8 mouse cellular contexts compared by ENCODE assay signal in the genomic region with DNA sequence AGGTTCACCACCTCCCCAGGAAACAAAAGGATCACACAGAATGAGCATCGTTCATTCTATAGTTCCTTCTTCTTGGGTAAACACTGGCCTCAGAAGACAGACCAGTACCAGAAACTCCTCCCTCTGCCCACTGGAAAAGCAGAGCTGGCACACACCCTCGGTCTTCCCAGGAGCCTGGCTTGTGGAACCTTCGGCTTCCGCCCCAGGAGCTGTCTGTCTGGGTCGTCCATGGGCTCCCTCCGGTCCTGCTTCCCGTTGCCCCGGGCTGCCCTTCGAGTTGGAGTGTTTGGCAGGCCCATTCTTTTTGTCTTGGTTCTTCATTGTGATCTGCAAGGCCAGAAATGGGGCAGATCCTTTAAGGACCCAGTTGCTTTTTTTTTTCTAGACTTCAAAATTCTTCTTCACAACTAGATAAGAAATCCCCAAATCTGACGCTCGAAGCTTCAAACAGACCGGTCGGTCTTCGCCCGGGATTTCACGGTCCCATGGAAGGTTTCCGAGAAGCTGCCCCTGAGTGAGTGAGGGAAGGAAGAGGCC. TPM values are rescaled to one million over a fixed set of nuclear protein-coding genes. Genes with fewer than 3 reads are reported as not detected.
A peak's percentile ranks its signal among the peaks of the same experiment; 100 is the strongest.
DNase-seq lines count a peak whose midpoint lies in the region; ATAC-seq and TF ChIP-seq lines count a peak whose summit lies in the region.

No protein-coding gene starts in this region.

- TF ChIP-seq CTCF in bone marrow macrophage, adult 2 months (IDR thresholded peaks at IDR 0.05; ENCODE audit: low read depth, low read length) = no peak

- H3K36me3 ChIP-seq in forebrain, embryonic 12.5 days (replicated peaks) = peaks cover 51% of the 10 kb centered on the region
- peaks cover 49% of the 10 kb centered on the region for H3K36me3 ChIP-seq in hindbrain, embryonic 14.5 days (replicated peaks; ENCODE audit: control insufficient read depth, insufficient read depth)
- peaks cover 45% of the 10 kb centered on the region for H3K36me3 ChIP-seq in liver, embryonic 13.5 days
- H3K36me3 ChIP-seq in neural tube, embryonic 13.5 days = peaks cover 50% of the 10 kb centered on the region

- no peak; the same call in 1 of the 2 replicates for ATAC-seq in cerebellum, adult (ENCODE audit: insufficient number of reproducible peaks, low FRiP score, low TSS enrichment)
- ATAC-seq in forebrain, embryonic 12.5 days (ENCODE audit: low FRiP score) = no peak
- no peak for ATAC-seq in hindbrain, embryonic 14.5 days (ENCODE audit: low FRiP score)
- ATAC-seq in liver, embryonic 13.5 days (ENCODE audit: low read depth) = no peak
- ATAC-seq in neural tube, embryonic 13.5 days (ENCODE audit: low read depth) = no peak

- H3K4me2 ChIP-seq in forebrain, embryonic 12.5 days = peak overlapping the region; percentile 74
- H3K4me2 ChIP-seq in hindbrain, embryonic 14.5 days (replicated peaks) = peak overlapping the region; percentile 95
- H3K4me2 ChIP-seq in liver, embryonic 13.5 days = peak overlapping the region; percentile 88
- H3K4me2 ChIP-seq in neural tube, embryonic 13.5 days = peak overlapping the region; percentile 73

- H3K9me3 ChIP-seq in forebrain, embryonic 12.5 days = no peaks in the 10 kb centered on the region
- H3K9me3 ChIP-seq in hindbrain, embryonic 14.5 days (ENCODE audit: control insufficient read depth, low read length) = no peaks in the 10 kb centered on the region
- no peaks in the 10 kb centered on the region for H3K9me3 ChIP-seq in liver, embryonic 13.5 days (replicated peaks)
- no peaks in the 10 kb centered on the region for H3K9me3 ChIP-seq in neural tube, embryonic 13.5 days

- WGBS in forebrain, embryonic 12.5 days = 7% methylated on average over 17 of the region's 17 CpGs
- WGBS in hindbrain, embryonic 14.5 days = 1% methylated on average over 17 of the region's 17 CpGs
- 1% methylated on average over 17 of the region's 17 CpGs for WGBS in liver, embryonic 13.5 days (ENCODE audit: insufficient replicate concordance)
- WGBS in neural tube, embryonic 13.5 days = 3% methylated on average over 17 of the region's 17 CpGs

- H3K27ac ChIP-seq in bone marrow macrophage, adult 2 months (ENCODE audit: insufficient read depth, low read depth, low read length) = peak overlapping the region; percentile 95
- H3K27ac ChIP-seq in forebrain, embryonic 12.5 days = peak overlapping the region; percentile 93
- peak overlapping the region; percentile 92 for H3K27ac ChIP-seq in hindbrain, embryonic 14.5 days
- peak overlapping the region; percentile 87 for H3K27ac ChIP-seq in liver, embryonic 13.5 days
- peak overlapping the region; percentile 92 for H3K27ac ChIP-seq in neural tube, embryonic 13.5 days (replicated peaks)

- peaks cover 15% of the 10 kb centered on the region for H3K4me1 ChIP-seq in bone marrow macrophage, adult 2 months (ENCODE audit: control insufficient read depth, insufficient read depth, low read length)
- peaks cover 28% of the 10 kb centered on the region for H3K4me1 ChIP-seq in forebrain, embryonic 12.5 days
- H3K4me1 ChIP-seq in hindbrain, embryonic 14.5 days (replicated peaks; ENCODE audit: control insufficient read depth, insufficient read depth, low read length) = peaks cover 20% of the 10 kb centered on the region
- H3K4me1 ChIP-seq in liver, embryonic 13.5 days (replicated peaks) = peaks cover 33% of the 10 kb centered on the region
- peaks cover 38% of the 10 kb centered on the region for H3K4me1 ChIP-seq in neural tube, embryonic 13.5 days (replicated peaks)

- peak; percentile 54 for DNase-seq in cerebellum, adult 11 months
- DNase-seq in hindbrain, embryonic 14.5 days (ENCODE audit: low spot score) = no peak
- no peak for DNase-seq in liver, embryonic 13.5 days
- no peak for DNase-seq in right cerebral cortex, postnatal 14 days

- H3K9ac ChIP-seq in forebrain, embryonic 12.5 days = peak overlapping the region; percentile 78
- H3K9ac ChIP-seq in hindbrain, embryonic 14.5 days = peak overlapping the region; percentile 82
- peak overlapping the region; percentile 83 for H3K9ac ChIP-seq in liver, embryonic 13.5 days
- peak overlapping the region; percentile 82 for H3K9ac ChIP-seq in neural tube, embryonic 13.5 days

- TF ChIP-seq POLR2A in bone marrow macrophage, adult 2 months (IDR thresholded peaks at IDR 0.05; ENCODE audit: borderline replicate concordance, low read depth, low read length) = no peak

- peak overlapping the region; percentile 94 for H3K4me3 ChIP-seq in bone marrow macrophage, adult 2 months (ENCODE audit: insufficient read depth, low read length)
- H3K4me3 ChIP-seq in forebrain, embryonic 12.5 days (replicated peaks) = peak overlapping the region; percentile 56
- H3K4me3 ChIP-seq in hindbrain, embryonic 14.5 days (replicated peaks; ENCODE audit: low read length) = peak overlapping the region; percentile 46
- peak overlapping the region; percentile 73 for H3K4me3 ChIP-seq in liver, embryonic 13.5 days (replicated peaks)
- peak overlapping the region; percentile 55 for H3K4me3 ChIP-seq in neural tube, embryonic 13.5 days

- H3K27me3 ChIP-seq in forebrain, embryonic 12.5 days = no peaks in the 10 kb centered on the region
- H3K27me3 ChIP-seq in hindbrain, embryonic 14.5 days (ENCODE audit: control insufficient read depth, insufficient read depth, low read length) = no peaks in the 10 kb centered on the region
- no peaks in the 10 kb centered on the region for H3K27me3 ChIP-seq in liver, embryonic 13.5 days
- H3K27me3 ChIP-seq in neural tube, embryonic 13.5 days = no peaks in the 10 kb centered on the region

RNA-seq across cellular contexts. Expression of gene Txlna, which starts 0.7 kb away (rescaled TPM):
- polyA plus RNA-seq in bone marrow macrophage, adult 2 months (2012; ENCODE audit: insufficient read depth, insufficient read length, missing spikeins) = 39.8 and 45.7 TPM in 2 replicates
- 97.1 and 111 TPM in 2 replicates for polyA plus RNA-seq in forebrain, embryonic 12.5 days (2016; fragmentation: Nextera tagmentation; extraction: Ambion mirVana)
- polyA plus RNA-seq in hindbrain, embryonic 14.5 days (2014; fragmentation: Nextera tagmentation; extraction: Ambion mirVana) = 48.5 and 52.9 TPM in 2 replicates
- polyA plus RNA-seq in liver, embryonic 13.5 days (2015; fragmentation: Nextera tagmentation; extraction: Ambion mirVana) = 30.7 and 35.1 TPM in 2 replicates
- 47.6 and 55.2 TPM in 2 replicates for polyA plus RNA-seq in neural tube, embryonic 13.5 days (2015; fragmentation: Nextera tagmentation; extraction: Ambion mirVana)

RNA-seq across cellular contexts. Expression of gene Ccdc28b, which starts 16.4 kb away (rescaled TPM):
- 39.0 and 42.3 TPM in 2 replicates for polyA plus RNA-seq in bone marrow macrophage, adult 2 months (2012; ENCODE audit: insufficient read depth, insufficient read length, missing spikeins)
- polyA plus RNA-seq in forebrain, embryonic 12.5 days (2016; fragmentation: Nextera tagmentation; extraction: Ambion mirVana) = 75.4 and 79.2 TPM in 2 replicates
- 127 and 128 TPM in 2 replicates for polyA plus RNA-seq in hindbrain, embryonic 14.5 days (2014; fragmentation: Nextera tagmentation; extraction: Ambion mirVana)
- 13.9 and 14.8 TPM in 2 replicates for polyA plus RNA-seq in liver, embryonic 13.5 days (2015; fragmentation: Nextera tagmentation; extraction: Ambion mirVana)
- 140 and 143 TPM in 2 replicates for polyA plus RNA-seq in neural tube, embryonic 13.5 days (2015; fragmentation: Nextera tagmentation; extraction: Ambion mirVana)

RNA-seq across cellular contexts. Expression of gene Iqcc, which starts 21.3 kb away (rescaled TPM):
- polyA plus RNA-seq in bone marrow macrophage, adult 2 months (2012; ENCODE audit: insufficient read depth, insufficient read length, missing spikeins) = 13.6 and 14.0 TPM in 2 replicates
- polyA plus RNA-seq in forebrain, embryonic 12.5 days (2016; fragmentation: Nextera tagmentation; extraction: Ambion mirVana) = 26.5 and 27.4 TPM in 2 replicates
- polyA plus RNA-seq in hindbrain, embryonic 14.5 days (2014; fragmentation: Nextera tagmentation; extraction: Ambion mirVana) = 28.5 and 31.3 TPM in 2 replicates
- polyA plus RNA-seq in liver, embryonic 13.5 days (2015; fragmentation: Nextera tagmentation; extraction: Ambion mirVana) = 11.0 TPM in 2 replicates
- polyA plus RNA-seq in neural tube, embryonic 13.5 days (2015; fragmentation: Nextera tagmentation; extraction: Ambion mirVana) = 34.7 and 35.1 TPM in 2 replicates

RNA-seq across cellular contexts. Expression of gene Dcdc2b, which starts 26.1 kb away (rescaled TPM):
- polyA plus RNA-seq in bone marrow macrophage, adult 2 months (2012; ENCODE audit: insufficient read depth, insufficient read length, missing spikeins) = 1.8 and 2.3 TPM in 2 replicates
- polyA plus RNA-seq in forebrain, embryonic 12.5 days (2016; fragmentation: Nextera tagmentation; extraction: Ambion mirVana) = 2.6 and 2.9 TPM in 2 replicates
- polyA plus RNA-seq in hindbrain, embryonic 14.5 days (2014; fragmentation: Nextera tagmentation; extraction: Ambion mirVana) = 2.7 and 5.4 TPM in 2 replicates
- polyA plus RNA-seq in liver, embryonic 13.5 days (2015; fragmentation: Nextera tagmentation; extraction: Ambion mirVana) = 0.31 and 0.51 TPM in 2 replicates
- 2.8 and 3.5 TPM in 2 replicates for polyA plus RNA-seq in neural tube, embryonic 13.5 days (2015; fragmentation: Nextera tagmentation; extraction: Ambion mirVana)

RNA-seq across cellular contexts. Expression of gene Kpna6, which starts 32.4 kb away (rescaled TPM):
- 35.1 and 42.0 TPM in 2 replicates for polyA plus RNA-seq in bone marrow macrophage, adult 2 months (2012; ENCODE audit: insufficient read depth, insufficient read length, missing spikeins)
- 13.6 and 14.9 TPM in 2 replicates for polyA plus RNA-seq in forebrain, embryonic 12.5 days (2016; fragmentation: Nextera tagmentation; extraction: Ambion mirVana)
- polyA plus RNA-seq in hindbrain, embryonic 14.5 days (2014; fragmentation: Nextera tagmentation; extraction: Ambion mirVana) = 16.3 and 21.3 TPM in 2 replicates
- 7.2 and 9.0 TPM in 2 replicates for polyA plus RNA-seq in liver, embryonic 13.5 days (2015; fragmentation: Nextera tagmentation; extraction: Ambion mirVana)
- polyA plus RNA-seq in neural tube, embryonic 13.5 days (2015; fragmentation: Nextera tagmentation; extraction: Ambion mirVana) = 14.7 and 16.2 TPM in 2 replicates
